Mouse (Mus musculus) ES-E14 (cell line): ENCODE results near the gene Cd300lf. TPM values are rescaled to one million over a fixed set of nuclear protein-coding genes. Genes with fewer than 3 reads are reported as not detected.

ENCODE experiments used
- DNase-seq: peaks from one replicate; pipeline ENCODE4 v3.0.0-alpha.2; 2013; ENCODE audit warnings: low read depth, low spot score
- H3K27ac ChIP-seq: 2 replicates; pipeline ENCODE4 v1.5.1; 2012; ENCODE audit warnings: low read depth, mild to moderate bottlenecking, low read length, moderate library complexity, mixed read lengths; ENCODE audit not compliant: poor library complexity, insufficient read depth, severe bottlenecking
- H3K36me3 ChIP-seq: 2 replicates; pipeline ENCODE4 v1.6.1; 2012; ENCODE audit warnings: mild to moderate bottlenecking, low read length, moderate library complexity, mixed read lengths; ENCODE audit not compliant: control insufficient read depth, poor library complexity, insufficient read depth, severe bottlenecking
- H3K4me1 ChIP-seq, 2 experiments: fragments of 150-350 bp in 1 of 2; sonication (generic) in 1 of 2; 2 replicates each; pipeline ENCODE4 v1.6.1; 2012; ENCODE audit warnings: low read length in 2 of 2, mild to moderate bottlenecking in 1 of 2, mixed read lengths in 1 of 2; ENCODE audit not compliant: control insufficient read depth in 2 of 2, insufficient read depth in 2 of 2, poor library complexity in 1 of 2
- H3K4me3 ChIP-seq, 2 experiments: fragments of 150-350 bp in 1 of 2; sonication (generic) in 1 of 2; 2 replicates each; pipeline ENCODE4 v1.5.1; 2012; ENCODE audit warnings: low read length in 2 of 2, low read depth in 1 of 2, mild to moderate bottlenecking in 1 of 2, mixed read lengths in 1 of 2; ENCODE audit not compliant: insufficient read depth in 1 of 2, poor library complexity in 1 of 2, severe bottlenecking in 1 of 2
- H3K9ac ChIP-seq: 2 replicates; pipeline ENCODE4 v1.6.1; 2012; ENCODE audit warnings: low read depth, mild to moderate bottlenecking, low read length, mixed read lengths; ENCODE audit not compliant: poor library complexity, insufficient read depth, severe bottlenecking
- H3K9me3 ChIP-seq: fragments of 150-350 bp; sonication (generic); 2 replicates; pipeline ENCODE4 v1.6.1; 2012; ENCODE audit warnings: low read depth, mild to moderate bottlenecking, low read length; ENCODE audit not compliant: control insufficient read depth, insufficient read depth
- CHD2 ChIP-seq: IDR thresholded peaks from 2 replicates; pipeline ENCODE4 v1.6.1; 2014; ENCODE audit warnings: mild to moderate bottlenecking, low read depth, low read length, inconsistent platforms
- HCFC1 ChIP-seq: IDR thresholded peaks from 2 replicates; pipeline ENCODE4 v1.6.1; 2012; ENCODE audit warnings: low read length, inconsistent platforms, borderline replicate concordance; ENCODE audit not compliant: insufficient read depth
- MAFK ChIP-seq: IDR thresholded peaks from 2 replicates; pipeline ENCODE4 v1.6.1; 2014; ENCODE audit warnings: mild to moderate bottlenecking, low read depth, low read length, inconsistent platforms; ENCODE audit not compliant: insufficient read depth
- ZC3H11A ChIP-seq: IDR thresholded peaks from 2 replicates; pipeline ENCODE4 v1.6.1; 2012; ENCODE audit warnings: low read depth, mild to moderate bottlenecking, inconsistent platforms, low read length, borderline replicate concordance
- ZNF384 ChIP-seq: IDR thresholded peaks from 2 replicates; pipeline ENCODE4 v1.6.1; 2012; ENCODE audit warnings: low read depth, low read length, inconsistent platforms
- in situ Hi-C, 2 experiments: fragments of 600-800 bp; cut with MboI; formaldehyde crosslinking; loops; one replicate each; pipeline ENCODE4 v1.15.1; 2025; ENCODE audit warnings: low sequenced_read_pairs in 2 of 2, inconsistent platforms in 1 of 2; ENCODE audit not compliant: unreplicated experiment in 2 of 2
- total RNA-seq: library from RNA; depleted of rRNA; stranded (reverse); fragments of 300-350 nt; gene quantifications from 2 replicates; pipeline ENCODE4 v1.2.3, GENCODE M21; 2012

The Cd300lf gene
- total RNA-seq, 1 experiment = 0.40 TPM

- no peaks in the 10 kb centered on the region for H3K36me3 ChIP-seq
- H3K27ac ChIP-seq = no peak overlapping the region
- no peak for DNase-seq
- no peak overlapping the region for H3K4me3 ChIP-seq
- in situ Hi-C loops = no loop called here
- no peaks in the 10 kb centered on the region; a peak in 1 of 4 replicates for H3K4me1 ChIP-seq
- no peak overlapping the region for H3K9ac ChIP-seq
- TF ChIP-seq ZC3H11A = no peak
- no peaks in the 10 kb centered on the region for H3K9me3 ChIP-seq
These were observed 4.9 kb upstream of the Cd300lf start for GRCm38 (mm10) chr11:115138597-115139262.

- Histone ChIP-seq H3K27ac (no peak overlapping the region), H3K36me3 (no peaks in the 10 kb centered on the region), H3K4me3 (no peak overlapping the region), H3K9ac (no peak overlapping the region), H3K9me3 (no peaks in the 10 kb centered on the region), H3K4me1 (no peaks in the 10 kb centered on the region)
- no peak for DNase-seq
- TF ChIP-seq MAFK (no peak), CHD2 (no peak), HCFC1 (no peak), ZNF384 (no peak), ZC3H11A (no peak)
- in situ Hi-C loops = no loop called here
These were observed 1.9 kb downstream of the Cd300lf start for GRCm38 (mm10) chr11:115131768-115132381.

GRCm38 (mm10) chr11:115129508-115130126 lies 4.2 kb downstream of the Cd300lf start:
- H3K9ac ChIP-seq = no peak overlapping the region
- TF ChIP-seq MAFK = no peak
- TF ChIP-seq CHD2 = no peak
- no peak for TF ChIP-seq HCFC1
- no peak for TF ChIP-seq ZC3H11A
- H3K4me3 ChIP-seq = no peak overlapping the region
- H3K4me1 ChIP-seq = no peaks in the 10 kb centered on the region
- no peak for DNase-seq
- no peaks in the 10 kb centered on the region for H3K9me3 ChIP-seq
- no peaks in the 10 kb centered on the region for H3K36me3 ChIP-seq
- in situ Hi-C loops = no loop called here
- H3K27ac ChIP-seq = no peak overlapping the region

- H3K27ac ChIP-seq = no peak overlapping the region
- H3K36me3 ChIP-seq = no peaks in the 10 kb centered on the region
- no peaks in the 10 kb centered on the region for H3K4me1 ChIP-seq
- no peaks in the 10 kb centered on the region for H3K9me3 ChIP-seq
- no peak overlapping the region for H3K4me3 ChIP-seq
- no peak for DNase-seq
- no peak for TF ChIP-seq MAFK
- no peak for TF ChIP-seq CHD2
- H3K9ac ChIP-seq = no peak overlapping the region
- in situ Hi-C loops = no loop called here
These were observed 5.3 kb downstream of the Cd300lf start for GRCm38 (mm10) chr11:115128483-115128882.

GRCm38 (mm10) chr11:115119409-115119808 lies 14.4 kb downstream of the Cd300lf start:
- Histone ChIP-seq H3K27ac (no peak overlapping the region), H3K9ac (no peak overlapping the region), H3K36me3 (no peaks in the 10 kb centered on the region), H3K4me3 (no peak overlapping the region), H3K4me1 (no peaks in the 10 kb centered on the region), H3K9me3 (no peaks in the 10 kb centered on the region)
- no peak for TF ChIP-seq HCFC1
- TF ChIP-seq ZC3H11A = no peak
- TF ChIP-seq ZNF384 = no peak
- no peak for TF ChIP-seq CHD2
- in situ Hi-C loops = no loop called here
- no peak for DNase-seq
